Mouse (Mus musculus): ENCODE data around the gene Bcl9. TPM values are rescaled to one million over a fixed set of nuclear protein-coding genes. Genes with fewer than 3 reads are reported as not detected.

The Bcl9 gene
- polyA plus RNA-seq, 1 experiment from 2014 or later = 82.5 TPM

- no peak for DNase-seq
- Histone ChIP-seq H3K9me3 (ENCODE audit: control insufficient read depth, low read length) (no peaks in the 10 kb centered on the region), H3K9ac (replicated peaks; ENCODE audit: low read length) (no peak overlapping the region), H3K27me3 (ENCODE audit: control insufficient read depth, insufficient read depth, low read length) (no peaks in the 10 kb centered on the region), H3K36me3 (ENCODE audit: control insufficient read depth, insufficient read depth, low read length) (no peaks in the 10 kb centered on the region), H3K4me1 (ENCODE audit: control insufficient read depth, insufficient read depth, low read length) (peaks cover 15% of the 10 kb centered on the region; the same call in 1 of the 2 replicates), H3K27ac (replicated peaks; ENCODE audit: low read depth, low read length) (no peak overlapping the region), H3K4me2 (ENCODE audit: low read length) (no peak overlapping the region), H3K4me3 (replicated peaks; ENCODE audit: low read depth, low read length) (no peak overlapping the region)
- ATAC-seq (ENCODE audit: low FRiP score, low TSS enrichment) = no peak
- 100% methylated on average over 1 of the region's 1 CpGs for WGBS
Observed at GRCm38 (mm10) chr3:97327356-97327755, 29.6 kb upstream of the Bcl9 start.

- Histone ChIP-seq H3K4me2 (ENCODE audit: low read length) (no peak overlapping the region), H3K27me3 (ENCODE audit: control insufficient read depth, insufficient read depth, low read length) (no peaks in the 10 kb centered on the region), H3K36me3 (ENCODE audit: control insufficient read depth, insufficient read depth, low read length) (no peaks in the 10 kb centered on the region), H3K4me3 (replicated peaks; ENCODE audit: low read depth, low read length) (no peak overlapping the region), H3K9me3 (ENCODE audit: control insufficient read depth, low read length) (no peaks in the 10 kb centered on the region), H3K27ac (replicated peaks; ENCODE audit: low read depth, low read length) (no peak overlapping the region), H3K4me1 (ENCODE audit: control insufficient read depth, insufficient read depth, low read length) (peaks cover 15% of the 10 kb centered on the region; the same call in 1 of the 2 replicates), H3K9ac (replicated peaks; ENCODE audit: low read length) (no peak overlapping the region)
- peak; percentile 41 for DNase-seq
- no peak for ATAC-seq (ENCODE audit: low FRiP score, low TSS enrichment)
- 28% methylated on average over 15 of the region's 15 CpGs for WGBS
Observed at GRCm38 (mm10) chr3:97325621-97326345, 28.1 kb upstream of the Bcl9 start.

- Histone ChIP-seq H3K27ac (replicated peaks; ENCODE audit: low read depth, low read length) (no peak overlapping the region), H3K4me1 (ENCODE audit: control insufficient read depth, insufficient read depth, low read length) (peaks cover 15% of the 10 kb centered on the region; the same call in 1 of the 2 replicates), H3K36me3 (ENCODE audit: control insufficient read depth, insufficient read depth, low read length) (no peaks in the 10 kb centered on the region), H3K27me3 (ENCODE audit: control insufficient read depth, insufficient read depth, low read length) (no peaks in the 10 kb centered on the region), H3K9me3 (ENCODE audit: control insufficient read depth, low read length) (no peaks in the 10 kb centered on the region), H3K4me2 (ENCODE audit: low read length) (peak overlapping the region; percentile 34), H3K4me3 (replicated peaks; ENCODE audit: low read depth, low read length) (no peak overlapping the region), H3K9ac (replicated peaks; ENCODE audit: low read length) (no peak overlapping the region)
- DNase-seq = peak; percentile 49
- no peak for ATAC-seq (ENCODE audit: low FRiP score, low TSS enrichment)
- 34% methylated on average over 17 of the region's 17 CpGs for WGBS
Observed at GRCm38 (mm10) chr3:97324046-97324445, 26.3 kb upstream of the Bcl9 start.

- Histone ChIP-seq H3K4me1 (ENCODE audit: control insufficient read depth, insufficient read depth, low read length) (0 out of 2 replicates have a peak, but pooled peaks cover 1% of the 10 kb centered on the region), H3K36me3 (ENCODE audit: control insufficient read depth, insufficient read depth, low read length) (no peaks in the 10 kb centered on the region), H3K27ac (replicated peaks; ENCODE audit: low read depth, low read length) (no peak overlapping the region), H3K4me3 (replicated peaks; ENCODE audit: low read depth, low read length) (no peak overlapping the region), H3K27me3 (ENCODE audit: control insufficient read depth, insufficient read depth, low read length) (no peaks in the 10 kb centered on the region), H3K4me2 (ENCODE audit: low read length) (no peak overlapping the region), H3K9ac (replicated peaks; ENCODE audit: low read length) (no peak overlapping the region), H3K9me3 (ENCODE audit: control insufficient read depth, low read length) (no peaks in the 10 kb centered on the region)
- DNase-seq (no peak), ATAC-seq (ENCODE audit: low FRiP score, low TSS enrichment) (no peak)
- 82% methylated on average over 3 of the region's 3 CpGs for WGBS
Observed at GRCm38 (mm10) chr3:97317302-97317701, 19.6 kb upstream of the Bcl9 start.

GRCm38 (mm10) chr3:97313431-97313830, 15.7 kb upstream of the Bcl9 start:
- peaks cover 18% of the 10 kb centered on the region for H3K4me1 ChIP-seq (ENCODE audit: control insufficient read depth, insufficient read depth, low read length)
- ATAC-seq (ENCODE audit: low FRiP score, low TSS enrichment) (no peak), DNase-seq (peak; percentile 19)
- no peaks in the 10 kb centered on the region; the same call in 1 of the 2 replicates for H3K9me3 ChIP-seq (ENCODE audit: control insufficient read depth, low read length)
- H3K27ac ChIP-seq (replicated peaks; ENCODE audit: low read depth, low read length) = no peak overlapping the region
- no peak overlapping the region for H3K9ac ChIP-seq (replicated peaks; ENCODE audit: low read length)
- no peak overlapping the region for H3K4me2 ChIP-seq (ENCODE audit: low read length)
- H3K4me3 ChIP-seq (replicated peaks; ENCODE audit: low read depth, low read length) = no peak overlapping the region
- H3K27me3 ChIP-seq (ENCODE audit: control insufficient read depth, insufficient read depth, low read length) = no peaks in the 10 kb centered on the region
- H3K36me3 ChIP-seq (ENCODE audit: control insufficient read depth, insufficient read depth, low read length) = no peaks in the 10 kb centered on the region
- WGBS = 47% methylated on average over 2 of the region's 2 CpGs

- DNase-seq (peak; percentile 83), ATAC-seq (ENCODE audit: low FRiP score, low TSS enrichment) (peak; percentile 66; the same call in 1 of the 2 replicates)
- Histone ChIP-seq H3K27me3 (ENCODE audit: control insufficient read depth, insufficient read depth, low read length) (no peaks in the 10 kb centered on the region), H3K9ac (replicated peaks; ENCODE audit: low read length) (no peak overlapping the region; the same call in 1 of the 2 replicates), H3K4me3 (replicated peaks; ENCODE audit: low read depth, low read length) (no peak overlapping the region), H3K27ac (replicated peaks; ENCODE audit: low read depth, low read length) (peak overlapping the region; percentile 27; the same call in 1 of the 2 replicates), H3K4me1 (ENCODE audit: control insufficient read depth, insufficient read depth, low read length) (peaks cover 22% of the 10 kb centered on the region), H3K36me3 (ENCODE audit: control insufficient read depth, insufficient read depth, low read length) (no peaks in the 10 kb centered on the region), H3K4me2 (ENCODE audit: low read length) (peak overlapping the region; percentile 37), H3K9me3 (ENCODE audit: control insufficient read depth, low read length) (no peaks in the 10 kb centered on the region; the same call in 1 of the 2 replicates)
- WGBS = 21% methylated on average over 21 of the region's 21 CpGs
Observed at GRCm38 (mm10) chr3:97311998-97312397, 14.3 kb upstream of the Bcl9 start.

- no peak overlapping the region; the same call in 1 of the 2 replicates for H3K9ac ChIP-seq (replicated peaks; ENCODE audit: low read length)
- ATAC-seq (ENCODE audit: low FRiP score, low TSS enrichment) = no peak
Observed at GRCm38 (mm10) chr3:97309748-97310536, 12.2 kb upstream of the Bcl9 start.

GRCm38 (mm10) chr3:97308440-97308839, 10.7 kb upstream of the Bcl9 start:
- DNase-seq = peak; percentile 61
- no peak overlapping the region for H3K27ac ChIP-seq (replicated peaks; ENCODE audit: low read depth, low read length)
- 16% methylated on average over 2 of the region's 2 CpGs for WGBS

More at GRCm38 (mm10) chr3:97309748-97310536, 12.2 kb upstream of the Bcl9 start:
- peaks cover under 1% of the 10 kb centered on the region for H3K9me3 ChIP-seq (ENCODE audit: control insufficient read depth, low read length)
- WGBS = 8% methylated on average over 16 of the region's 16 CpGs
- H3K4me1 ChIP-seq (ENCODE audit: control insufficient read depth, insufficient read depth, low read length) = peaks cover 22% of the 10 kb centered on the region
- H3K27ac ChIP-seq (replicated peaks; ENCODE audit: low read depth, low read length) = no peak overlapping the region
- H3K36me3 ChIP-seq (ENCODE audit: control insufficient read depth, insufficient read depth, low read length) = no peaks in the 10 kb centered on the region
- DNase-seq = peak; percentile 38
- H3K27me3 ChIP-seq (ENCODE audit: control insufficient read depth, insufficient read depth, low read length) = no peaks in the 10 kb centered on the region
- peak overlapping the region; percentile 43 for H3K4me2 ChIP-seq (ENCODE audit: low read length)
- no peak overlapping the region for H3K4me3 ChIP-seq (replicated peaks; ENCODE audit: low read depth, low read length)

More at GRCm38 (mm10) chr3:97308440-97308839, 10.7 kb upstream of the Bcl9 start:
- no peaks in the 10 kb centered on the region for H3K36me3 ChIP-seq (ENCODE audit: control insufficient read depth, insufficient read depth, low read length)
- ATAC-seq (ENCODE audit: low FRiP score, low TSS enrichment) = no peak
- peaks cover 22% of the 10 kb centered on the region for H3K4me1 ChIP-seq (ENCODE audit: control insufficient read depth, insufficient read depth, low read length)
- H3K9ac ChIP-seq (replicated peaks; ENCODE audit: low read length) = no peak overlapping the region
- H3K4me2 ChIP-seq (ENCODE audit: low read length) = no peak overlapping the region
- H3K4me3 ChIP-seq (replicated peaks; ENCODE audit: low read depth, low read length) = no peak overlapping the region
- peaks cover 4% of the 10 kb centered on the region for H3K9me3 ChIP-seq (ENCODE audit: control insufficient read depth, low read length)
- H3K27me3 ChIP-seq (ENCODE audit: control insufficient read depth, insufficient read depth, low read length) = no peaks in the 10 kb centered on the region
